Mouse (Mus musculus) liver, embryonic 16.5 days (tissue): ENCODE measurements around the gene Frmd4b. TPM values are rescaled to one million over a fixed set of nuclear protein-coding genes. Genes with fewer than 3 reads are reported as not detected.

Experiments
- ATAC-seq: fragments of 200-750 bp; cut with Nextera tagmentation; 2 replicates; pipeline ENCODE4 v1.8.0; 2017; ENCODE audit warnings: low read depth, mild to moderate bottlenecking, moderate number of reproducible peaks, moderate library complexity
- H3K27ac ChIP-seq: fragments of 300-500 bp; sonication (generic); 2 replicates; pipeline ENCODE4 v1.5.1; 2014; ENCODE audit warnings: mild to moderate bottlenecking, low read length
- H3K27me3 ChIP-seq: fragments of 300-500 bp; sonication (generic); 2 replicates; pipeline ENCODE4 v1.6.1; 2014; ENCODE audit warnings: low read depth, low read length, mixed read lengths; ENCODE audit not compliant: control insufficient read depth, insufficient read depth
- H3K36me3 ChIP-seq: fragments of 300-500 bp; sonication (generic); 2 replicates; pipeline ENCODE4 v1.6.1; 2014; ENCODE audit warnings: mild to moderate bottlenecking; ENCODE audit not compliant: control insufficient read depth, insufficient read depth
- H3K4me1 ChIP-seq: fragments of 300-500 bp; sonication (generic); 2 replicates; pipeline ENCODE4 v1.6.1; 2014; ENCODE audit warnings: low read depth, low read length, mixed read lengths; ENCODE audit not compliant: control insufficient read depth
- H3K4me2 ChIP-seq: fragments of 300-500 bp; sonication (generic); 2 replicates; pipeline ENCODE4 v1.6.1; 2014; ENCODE audit warnings: low read depth, low read length, mixed read lengths
- H3K4me3 ChIP-seq: fragments of 300-500 bp; sonication (generic); 2 replicates; pipeline ENCODE4 v1.5.1; 2014; ENCODE audit warnings: low read depth, mild to moderate bottlenecking, low read length
- H3K9ac ChIP-seq: fragments of 300-500 bp; sonication (generic); 2 replicates; pipeline ENCODE4 v1.6.1; 2014; ENCODE audit warnings: low read depth, low read length
- H3K9me3 ChIP-seq: fragments of 300-500 bp; sonication (generic); replicated peaks from 2 replicates; pipeline ENCODE4 v1.6.1; 2016; ENCODE audit warnings: low read length; ENCODE audit not compliant: control insufficient read depth
- WGBS: fragments of 180-500 bp; shearing (Covaris S2); extraction: QIAGEN DNeasy Blood & Tissue Kit; methylation state at CpG from one replicate; pipeline ENCODE4 v1.1.7; 2014; ENCODE audit not compliant: insufficient replicate concordance; 5-methylcytosine and 5-hydroxymethylcytosine counted together
- polyA plus RNA-seq: library from polyadenylated mRNA; unstranded; fragments of >200 nt; fragmentation: Nextera tagmentation; extraction: Ambion mirVana; gene quantifications from 2 replicates; pipeline ENCODE4 v1.2.1, GENCODE M21; 2015

The Frmd4b gene
- polyA plus RNA-seq, 1 experiment from 2014 or later, result 8.9 TPM

- Histone ChIP-seq H3K4me1 (peaks cover 2% of the 10 kb centered on the region), H3K9ac (no peak overlapping the region), H3K36me3 (no peaks in the 10 kb centered on the region), H3K27me3 (no peaks in the 10 kb centered on the region), H3K4me2 (no peak overlapping the region), H3K9me3 (no peaks in the 10 kb centered on the region), H3K4me3 (peak overlapping the region; percentile 55), H3K27ac (peak overlapping the region; percentile 13; the same call in 1 of the 2 replicates)
- ATAC-seq, result 0 out of 2 replicates have a peak, but pooled peaks have one; percentile 19
- 13% methylated on average over 5 of the region's 5 CpGs for WGBS
Measured at GRCm38 (mm10) chr6:97353933-97354332, 263.4 kb downstream of the Frmd4b start.

- Histone ChIP-seq H3K9ac (no peak overlapping the region), H3K4me2 (peak overlapping the region; percentile 41; the same call in 1 of the 2 replicates), H3K4me3 (peak overlapping the region; percentile 55), H3K4me1 (peaks cover 2% of the 10 kb centered on the region), H3K9me3 (no peaks in the 10 kb centered on the region), H3K27me3 (no peaks in the 10 kb centered on the region), H3K27ac (peak overlapping the region; percentile 13; the same call in 1 of the 2 replicates), H3K36me3 (no peaks in the 10 kb centered on the region)
- no peak for ATAC-seq
- 41% methylated on average over 6 of the region's 6 CpGs for WGBS
Measured at GRCm38 (mm10) chr6:97353371-97353770, 264.0 kb downstream of the Frmd4b start.

- Histone ChIP-seq H3K27ac (no peak overlapping the region), H3K9me3 (no peaks in the 10 kb centered on the region), H3K27me3 (no peaks in the 10 kb centered on the region), H3K9ac (no peak overlapping the region), H3K4me1 (peaks cover 2% of the 10 kb centered on the region), H3K4me3 (peak overlapping the region; percentile 29), H3K36me3 (no peaks in the 10 kb centered on the region), H3K4me2 (peak overlapping the region; percentile 41)
- 33% methylated on average over 10 of the region's 10 CpGs for WGBS
- no peak for ATAC-seq
Measured at GRCm38 (mm10) chr6:97352505-97353154, 264.7 kb downstream of the Frmd4b start.

GRCm38 (mm10) chr6:97349355-97350138 is 267.8 kb downstream of the Frmd4b start:
- no peak overlapping the region for H3K9ac ChIP-seq
- H3K36me3 ChIP-seq, result no peaks in the 10 kb centered on the region
- H3K27me3 ChIP-seq, result no peaks in the 10 kb centered on the region
- H3K4me1 ChIP-seq, result peaks cover 2% of the 10 kb centered on the region
- WGBS, result 24% methylated on average over 8 of the region's 8 CpGs
- no peak overlapping the region for H3K4me3 ChIP-seq
- ATAC-seq, result peak; percentile 14; the same call in 1 of the 2 replicates
- no peak overlapping the region for H3K4me2 ChIP-seq
- H3K9me3 ChIP-seq, result no peaks in the 10 kb centered on the region
- H3K27ac ChIP-seq, result peak overlapping the region; percentile 56; the same call in 1 of the 2 replicates

- no peak for ATAC-seq
- no peaks in the 10 kb centered on the region for H3K27me3 ChIP-seq
- no peaks in the 10 kb centered on the region for H3K9me3 ChIP-seq
- WGBS, result 64% methylated on average over 1 of the region's 1 CpGs
- no peak overlapping the region for H3K4me2 ChIP-seq
- H3K9ac ChIP-seq, result no peak overlapping the region
- peaks cover 2% of the 10 kb centered on the region for H3K4me1 ChIP-seq
- no peak overlapping the region for H3K4me3 ChIP-seq
- H3K36me3 ChIP-seq, result no peaks in the 10 kb centered on the region
- H3K27ac ChIP-seq, result no peak overlapping the region; the same call in 1 of the 2 replicates
Measured at GRCm38 (mm10) chr6:97346932-97347331, 270.4 kb downstream of the Frmd4b start.

- Histone ChIP-seq H3K27ac (no peak overlapping the region; the same call in 1 of the 2 replicates), H3K4me2 (no peak overlapping the region), H3K4me1 (peaks cover 2% of the 10 kb centered on the region), H3K9me3 (no peaks in the 10 kb centered on the region), H3K27me3 (no peaks in the 10 kb centered on the region), H3K9ac (no peak overlapping the region), H3K4me3 (no peak overlapping the region), H3K36me3 (no peaks in the 10 kb centered on the region)
- ATAC-seq, result no peak
- WGBS, result 58% methylated on average over 10 of the region's 10 CpGs
Measured at GRCm38 (mm10) chr6:97346527-97346926, 270.8 kb downstream of the Frmd4b start.

GRCm38 (mm10) chr6:97345921-97346320 is 271.4 kb downstream of the Frmd4b start:
- ATAC-seq, result no peak
- Histone ChIP-seq H3K4me2 (no peak overlapping the region), H3K9me3 (no peaks in the 10 kb centered on the region), H3K27ac (no peak overlapping the region), H3K36me3 (no peaks in the 10 kb centered on the region), H3K27me3 (no peaks in the 10 kb centered on the region), H3K4me3 (no peak overlapping the region), H3K4me1 (peaks cover 2% of the 10 kb centered on the region), H3K9ac (no peak overlapping the region)
- 65% methylated on average over 2 of the region's 2 CpGs for WGBS

GRCm38 (mm10) chr6:97342185-97342584 is 275.2 kb downstream of the Frmd4b start:
- no peaks in the 10 kb centered on the region for H3K9me3 ChIP-seq
- H3K4me1 ChIP-seq, result no peaks in the 10 kb centered on the region
- no peak overlapping the region for H3K9ac ChIP-seq
- H3K27me3 ChIP-seq, result no peaks in the 10 kb centered on the region
- H3K36me3 ChIP-seq, result no peaks in the 10 kb centered on the region; the same call in 1 of the 2 replicates
- H3K4me2 ChIP-seq, result no peak overlapping the region
- ATAC-seq, result no peak
- WGBS, result 57% methylated on average over 5 of the region's 5 CpGs
- no peak overlapping the region for H3K4me3 ChIP-seq
- no peak overlapping the region for H3K27ac ChIP-seq

- Histone ChIP-seq H3K9me3 (no peaks in the 10 kb centered on the region), H3K27ac (no peak overlapping the region), H3K36me3 (no peaks in the 10 kb centered on the region; the same call in 1 of the 2 replicates), H3K27me3 (no peaks in the 10 kb centered on the region), H3K4me1 (no peaks in the 10 kb centered on the region), H3K9ac (no peak overlapping the region), H3K4me2 (no peak overlapping the region), H3K4me3 (no peak overlapping the region)
- 0 out of 2 replicates have a peak, but pooled peaks have one; percentile 19 for ATAC-seq
- 60% methylated on average over 1 of the region's 1 CpGs for WGBS
Measured at GRCm38 (mm10) chr6:97341628-97342027, 275.7 kb downstream of the Frmd4b start.
